Mouse (Mus musculus) heart, postnatal 0 days (tissue): Measurements from ENCODE around the gene Sohlh2. TPM values are rescaled to one million over a fixed set of nuclear protein-coding genes. Genes with fewer than 3 reads are reported as not detected.

ENCODE experiments used
- ATAC-seq: fragments of 200-750 bp; cut with Nextera tagmentation; 2 replicates; pipeline ENCODE4 v1.8.0; 2017; ENCODE audit warnings: low read depth, moderate number of reproducible peaks, moderate library complexity; ENCODE audit not compliant: insufficient read depth
- DNase-seq: peaks from one replicate; pipeline ENCODE4 v3.0.0-alpha.2; 2016; ENCODE audit warnings: low spot score
- H3K27ac ChIP-seq: fragments of 300-500 bp; sonication (generic); 2 replicates; pipeline ENCODE4 v1.5.1; 2014; ENCODE audit warnings: low read depth, mild to moderate bottlenecking
- H3K27me3 ChIP-seq: fragments of 300-500 bp; sonication (generic); 2 replicates; pipeline ENCODE4 v1.6.1; 2014; ENCODE audit warnings: low read length, mixed read lengths; ENCODE audit not compliant: control insufficient read depth, insufficient read depth
- H3K36me3 ChIP-seq: fragments of 300-500 bp; sonication (generic); replicated peaks from 2 replicates; pipeline ENCODE4 v1.6.1; 2014; ENCODE audit warnings: low read length, mixed read lengths; ENCODE audit not compliant: control insufficient read depth, insufficient read depth
- H3K4me1 ChIP-seq: fragments of 300-500 bp; sonication (generic); 2 replicates; pipeline ENCODE4 v1.6.1; 2014; ENCODE audit warnings: antibody characterized with exemption; ENCODE audit not compliant: control insufficient read depth, insufficient read depth
- H3K4me2 ChIP-seq: fragments of 300-500 bp; sonication (generic); 2 replicates; pipeline ENCODE4 v1.6.1; 2014; ENCODE audit warnings: low read depth, mild to moderate bottlenecking, low read length, moderate library complexity
- H3K4me3 ChIP-seq: fragments of 300-500 bp; sonication (generic); 2 replicates; pipeline ENCODE4 v1.5.1; 2014; ENCODE audit warnings: low read depth, low read length
- H3K9ac ChIP-seq: fragments of 300-500 bp; sonication (generic); replicated peaks from 2 replicates; pipeline ENCODE4 v1.6.1; 2014; ENCODE audit warnings: low read depth, low read length, mixed read lengths
- H3K9me3 ChIP-seq: fragments of 300-500 bp; sonication (generic); replicated peaks from 2 replicates; pipeline ENCODE4 v1.6.1; 2016; ENCODE audit warnings: low read length; ENCODE audit not compliant: control insufficient read depth
- CTCF ChIP-seq: IDR thresholded peaks from 2 replicates; pipeline ENCODE4 v1.5.1; 2016; ENCODE audit warnings: antibody characterized with exemption, control low read depth, low read depth
- EP300 ChIP-seq: IDR thresholded peaks from 2 replicates; pipeline ENCODE4 v1.6.1; 2016; ENCODE audit warnings: antibody characterized with exemption, low read depth
- WGBS: fragments of 180-500 bp; shearing (Covaris S2); extraction: QIAGEN DNeasy Blood & Tissue Kit; methylation state at CpG from one replicate; pipeline ENCODE4 v1.1.7; 2014; 5-methylcytosine and 5-hydroxymethylcytosine counted together
- microRNA-seq: library from miRNA; unstranded; fragments of <30 nt; microRNA quantifications from one replicate; pipeline ENCODE4, GENCODE M21; 2016
- polyA plus RNA-seq: library from polyadenylated mRNA; unstranded; fragments of >200 nt; fragmentation: Nextera tagmentation; extraction: Ambion mirVana; gene quantifications from 2 replicates; pipeline ENCODE4 v1.2.1, GENCODE M21; 2015
- total RNA-seq: library from RNA; depleted of rRNA; stranded (reverse); fragments of >200 nt; gene quantifications from 2 replicates; pipeline ENCODE4 v1.2.3, GENCODE M21; 2014; ENCODE audit warnings: low replicate concordance; rRNA removed

The Sohlh2 gene
- total and polyA plus RNA-seq, 2 experiments from 2014 or later: not detected

DNA sequence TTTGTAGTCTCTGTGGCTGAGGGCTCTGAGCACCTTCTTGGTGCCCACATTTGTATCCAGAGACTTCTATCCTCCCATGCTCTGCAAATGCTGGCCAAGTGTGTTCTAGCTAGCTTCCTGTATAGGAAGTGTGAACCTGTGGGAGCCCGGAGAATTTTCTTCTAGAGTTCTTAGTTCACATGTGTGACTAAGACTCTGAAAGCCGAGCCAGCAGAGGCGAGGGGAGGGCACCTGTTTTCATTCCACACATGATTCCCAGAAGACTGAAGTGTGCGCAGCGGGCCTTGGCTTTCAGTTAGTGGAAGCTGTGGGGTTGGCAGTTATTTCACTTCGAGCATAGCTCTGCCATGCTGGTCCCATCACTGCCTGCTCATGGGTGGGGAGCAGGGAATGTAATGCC is 62.3 kb downstream of the Sohlh2 start:
- Histone ChIP-seq H3K27ac (no peak overlapping the region), H3K4me3 (no peak overlapping the region), H3K4me1 (peaks cover 16% of the 10 kb centered on the region), H3K9me3 (no peaks in the 10 kb centered on the region), H3K27me3 (peaks cover 24% of the 10 kb centered on the region), H3K36me3 (no peaks in the 10 kb centered on the region), H3K9ac (no peak overlapping the region), H3K4me2 (no peak overlapping the region)
- ATAC-seq (no peak), DNase-seq (no peak)
- TF ChIP-seq CTCF (no peak), EP300 (no peak)
- WGBS: 69% methylated on average over 6 of the region's 6 CpGs

DNA sequence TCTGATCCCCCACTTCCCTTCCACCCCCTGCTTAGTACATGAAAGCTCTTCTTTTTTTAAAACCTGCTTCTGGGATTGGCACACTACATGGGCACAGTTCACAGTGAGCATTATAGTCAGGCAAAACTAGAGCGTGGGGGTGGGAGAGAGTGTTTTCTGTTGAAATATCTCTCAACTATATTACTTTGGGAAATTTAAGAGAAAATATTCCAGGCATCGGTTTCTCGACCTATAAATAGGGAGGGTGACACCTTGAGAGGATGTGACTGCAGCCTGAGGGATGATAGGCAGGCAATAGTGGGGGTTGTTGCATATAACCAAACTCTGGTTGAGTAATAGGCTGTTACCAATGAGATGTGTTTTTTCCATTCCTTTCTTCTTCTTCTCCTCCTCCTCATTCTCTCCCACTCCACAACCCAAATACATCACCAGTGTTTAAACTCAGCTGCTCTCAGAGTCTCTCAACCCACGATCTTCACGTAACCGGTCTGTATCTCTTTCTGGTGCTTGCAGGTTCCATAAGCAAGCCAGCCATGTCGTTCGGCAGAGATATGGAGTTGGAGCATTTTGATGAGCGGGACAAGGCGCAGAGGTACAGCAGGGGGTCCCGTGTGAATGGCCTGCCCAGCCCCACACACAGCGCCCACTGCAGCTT is 64.9 kb downstream of the Sohlh2 start:
- ATAC-seq: no peak
- 81% methylated on average over 12 of the region's 12 CpGs for WGBS

DNA sequence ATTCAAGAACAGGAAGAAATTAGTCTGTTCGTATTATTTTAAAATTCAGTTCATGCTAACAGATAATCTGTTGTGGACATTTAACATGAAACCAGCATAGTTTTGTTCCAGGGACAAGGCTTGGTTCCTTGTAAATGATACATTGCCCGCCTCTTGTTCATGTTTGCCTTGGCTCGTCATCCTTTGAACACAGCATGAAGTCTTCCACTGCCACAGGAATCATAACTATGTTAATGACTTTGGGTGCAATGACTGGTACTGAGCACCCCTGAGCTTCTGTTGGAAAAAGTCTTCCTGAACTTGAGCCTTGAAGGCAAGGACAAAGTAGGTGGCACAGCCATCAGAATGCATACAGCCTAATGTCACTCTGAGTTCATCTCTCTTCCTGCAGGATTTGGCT is 66.2 kb downstream of the Sohlh2 start:
- Histone ChIP-seq H3K9me3 (no peaks in the 10 kb centered on the region), H3K4me3 (no peak overlapping the region), H3K4me2 (no peak overlapping the region), H3K9ac (no peak overlapping the region), H3K27ac (no peak overlapping the region), H3K27me3 (peaks cover 8% of the 10 kb centered on the region), H3K36me3 (no peaks in the 10 kb centered on the region), H3K4me1 (peaks cover 5% of the 10 kb centered on the region)
- ATAC-seq (no peak), DNase-seq (no peak)
- TF ChIP-seq EP300: no peak
- no peak for TF ChIP-seq CTCF
- 73% methylated on average over 3 of the region's 3 CpGs for WGBS

More for the DNA sequence above, 64.9 kb downstream of the Sohlh2 start:
- H3K9ac ChIP-seq: no peak overlapping the region
- peaks cover 16% of the 10 kb centered on the region for H3K4me1 ChIP-seq
- TF ChIP-seq EP300: no peak
- no peak overlapping the region for H3K4me3 ChIP-seq
- no peaks in the 10 kb centered on the region for H3K36me3 ChIP-seq
- peaks cover 21% of the 10 kb centered on the region for H3K27me3 ChIP-seq
- no peak overlapping the region for H3K4me2 ChIP-seq
- DNase-seq: no peak
- no peak overlapping the region for H3K27ac ChIP-seq
- H3K9me3 ChIP-seq: no peaks in the 10 kb centered on the region

DNA sequence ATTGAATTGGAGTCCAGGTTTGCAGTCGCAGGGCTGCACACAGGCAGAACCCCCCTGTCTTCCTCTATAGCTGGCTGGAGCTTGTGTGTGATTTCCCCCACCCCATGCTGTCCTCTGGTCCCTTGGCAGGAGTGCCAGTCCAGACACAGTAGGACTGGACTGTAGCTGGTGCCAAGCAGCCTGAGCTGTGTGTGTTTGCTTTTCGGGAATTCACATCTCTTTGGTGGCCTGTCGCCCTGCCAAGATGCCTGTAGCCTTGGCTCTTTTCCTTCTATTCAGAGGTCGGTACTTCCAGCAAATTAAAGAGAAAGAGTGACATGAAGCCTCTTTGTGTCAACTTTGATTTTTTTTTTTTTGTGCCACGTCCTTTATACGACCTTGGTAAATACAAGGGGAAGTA is 66.7 kb downstream of the Sohlh2 start:
- no peak overlapping the region for H3K4me3 ChIP-seq
- H3K9me3 ChIP-seq: no peaks in the 10 kb centered on the region
- no peak for ATAC-seq
- 0 out of 2 replicates have a peak, but pooled peaks cover under 1% of the 10 kb centered on the region for H3K4me1 ChIP-seq
- TF ChIP-seq EP300: no peak
- TF ChIP-seq CTCF: no peak
- DNase-seq: no peak
- WGBS: 49% methylated on average over 6 of the region's 6 CpGs
- no peak overlapping the region for H3K9ac ChIP-seq
- H3K4me2 ChIP-seq: no peak overlapping the region
- H3K27ac ChIP-seq: no peak overlapping the region
- H3K36me3 ChIP-seq: no peaks in the 10 kb centered on the region
- H3K27me3 ChIP-seq: peaks cover 4% of the 10 kb centered on the region; the same call in 1 of the 2 replicates

DNA sequence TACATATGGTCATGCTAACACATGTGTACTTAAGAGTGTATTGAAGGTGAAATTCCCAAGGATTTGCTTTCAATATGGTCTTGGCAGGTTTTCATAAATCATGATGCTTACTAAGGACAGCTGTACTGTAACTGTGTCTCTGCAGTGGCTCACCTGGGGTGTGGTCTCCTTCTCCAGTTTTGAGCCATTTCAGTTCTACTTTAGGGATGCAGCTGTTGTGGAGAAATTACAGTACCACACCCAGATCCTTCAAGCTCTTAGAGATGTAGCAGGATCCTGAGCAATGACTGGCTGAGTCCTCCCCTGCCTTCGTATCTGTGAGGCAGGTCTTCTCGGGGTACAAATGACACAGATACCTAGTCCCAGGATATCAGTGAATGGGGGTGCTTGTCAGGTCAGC is 68.8 kb downstream of the Sohlh2 start:
- H3K4me2 ChIP-seq: no peak overlapping the region
- 77% methylated on average over 2 of the region's 2 CpGs for WGBS
- no peaks in the 10 kb centered on the region for H3K27me3 ChIP-seq
- H3K4me3 ChIP-seq: no peak overlapping the region
- H3K27ac ChIP-seq: no peak overlapping the region
- TF ChIP-seq EP300 (no peak), CTCF (no peak)
- H3K4me1 ChIP-seq: no peaks in the 10 kb centered on the region
- H3K9ac ChIP-seq: no peak overlapping the region
- no peaks in the 10 kb centered on the region for H3K9me3 ChIP-seq
- DNase-seq (no peak), ATAC-seq (no peak)
- no peaks in the 10 kb centered on the region for H3K36me3 ChIP-seq

Small RNAs within 50 kb of the gene (microRNA-seq; reads per million reads assigned to microRNA genes)
- not detected for gene Gm22029

Other genes starting within 250 kb of the Sohlh2 start
- gene Ccna1, start 126.5 kb upstream of the Sohlh2 start, total RNA-seq: 0.08 and 1.3 TPM in 2 replicates
- gene Ccna1, start 126.5 kb upstream of the Sohlh2 start, polyA plus RNA-seq: 0.15 and 0.29 TPM in 2 replicates
- 20.7 and 22.0 TPM in 2 replicates for gene Spg20, start 69.9 kb upstream of the Sohlh2 start, total RNA-seq
- 17.7 and 20.6 TPM in 2 replicates for gene Spg20, start 69.9 kb upstream of the Sohlh2 start, polyA plus RNA-seq
- not detected in 2 replicates for gene Ccdc169, start 44.7 kb upstream of the Sohlh2 start, total RNA-seq
- not detected in 2 replicates for gene Ccdc169, start 44.7 kb upstream of the Sohlh2 start, polyA plus RNA-seq
- 5.6 and 18.7 TPM in 2 replicates for gene Dclk1, start 60.3 kb downstream of the Sohlh2 start, total RNA-seq
- 4.9 and 5.8 TPM in 2 replicates for gene Dclk1, start 60.3 kb downstream of the Sohlh2 start, polyA plus RNA-seq